Mouse (Mus musculus) neural tube, embryonic 12.5 days (tissue): ENCODE results near the gene Gna11. TPM values are rescaled to one million over a fixed set of nuclear protein-coding genes. Genes with fewer than 3 reads are reported as not detected.

Source experiments
- ATAC-seq: fragments of 200-750 bp; cut with Nextera tagmentation; 2 replicates; pipeline ENCODE4 v1.8.0; 2017; ENCODE audit warnings: low read depth, mild to moderate bottlenecking, moderate TSS enrichment, moderate library complexity; ENCODE audit not compliant: low FRiP score
- H3K27ac ChIP-seq: fragments of 300-500 bp; sonication (generic); 2 replicates; pipeline ENCODE4 v1.5.1; 2016
- H3K27me3 ChIP-seq: fragments of 300-500 bp; sonication (generic); replicated peaks from 2 replicates; pipeline ENCODE4 v1.6.1; 2016; ENCODE audit warnings: mild to moderate bottlenecking
- H3K36me3 ChIP-seq: fragments of 300-500 bp; sonication (generic); 2 replicates; pipeline ENCODE4 v1.6.1; 2016; ENCODE audit warnings: mild to moderate bottlenecking
- H3K4me1 ChIP-seq: fragments of 300-500 bp; sonication (generic); 2 replicates; pipeline ENCODE4 v1.6.1; 2016
- H3K4me2 ChIP-seq: fragments of 300-500 bp; sonication (generic); replicated peaks from 2 replicates; pipeline ENCODE4 v1.6.1; 2016; ENCODE audit warnings: mild to moderate bottlenecking
- H3K4me3 ChIP-seq: fragments of 300-500 bp; sonication (generic); 2 replicates; pipeline ENCODE4 v1.5.1; 2016
- H3K9ac ChIP-seq: fragments of 300-500 bp; sonication (generic); 2 replicates; pipeline ENCODE4 v1.6.1; 2016; ENCODE audit warnings: mild to moderate bottlenecking
- H3K9me3 ChIP-seq: fragments of 300-500 bp; sonication (generic); 2 replicates; pipeline ENCODE4 v1.6.1; 2016; ENCODE audit warnings: mild to moderate bottlenecking
- WGBS: fragments of 180-500 bp; shearing (Covaris S2); methylation state at CpG from one replicate; pipeline ENCODE4 v1.1.7; 2016; 5-methylcytosine and 5-hydroxymethylcytosine counted together
- polyA plus RNA-seq: library from polyadenylated mRNA; unstranded; fragments of >200 nt; fragmentation: Nextera tagmentation; extraction: Ambion mirVana; gene quantifications from 2 replicates; pipeline ENCODE4 v1.2.1, GENCODE M21; 2016

Gene Gna11
- polyA plus RNA-seq, 1 experiment from 2014 or later: 77.6 TPM

DNA sequence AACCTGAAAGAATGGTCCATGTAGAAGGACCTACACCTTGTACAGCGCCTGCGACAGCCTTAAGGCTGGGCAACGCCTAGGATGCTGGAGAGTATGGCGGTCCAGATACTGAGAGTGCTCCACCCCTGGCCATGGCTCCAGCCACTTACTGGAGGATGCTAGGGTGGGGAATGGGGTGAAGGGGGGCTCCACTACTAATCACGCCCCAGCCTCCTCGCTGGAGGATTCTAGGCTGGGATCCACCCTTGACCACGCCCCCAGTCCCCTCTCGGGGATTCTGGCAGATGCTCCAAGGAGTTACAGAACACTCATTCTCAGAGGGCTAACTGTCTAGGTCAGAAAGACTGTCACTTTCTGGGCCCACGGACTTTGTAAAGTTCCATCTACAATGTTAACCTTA is 28.0 kb upstream of the Gna11 start:
- peaks cover 61% of the 10 kb centered on the region for H3K4me1 ChIP-seq
- H3K4me2 ChIP-seq: peak overlapping the region; percentile 71; the same call in 1 of the 2 replicates
- no peaks in the 10 kb centered on the region for H3K36me3 ChIP-seq
- no peak overlapping the region for H3K9ac ChIP-seq
- H3K27ac ChIP-seq: no peak overlapping the region
- no peaks in the 10 kb centered on the region for H3K9me3 ChIP-seq
- no peak for ATAC-seq
- WGBS: 7% methylated on average over 9 of the region's 9 CpGs
- peaks cover 56% of the 10 kb centered on the region for H3K27me3 ChIP-seq
- no peak overlapping the region; the same call in 1 of the 2 replicates for H3K4me3 ChIP-seq

DNA sequence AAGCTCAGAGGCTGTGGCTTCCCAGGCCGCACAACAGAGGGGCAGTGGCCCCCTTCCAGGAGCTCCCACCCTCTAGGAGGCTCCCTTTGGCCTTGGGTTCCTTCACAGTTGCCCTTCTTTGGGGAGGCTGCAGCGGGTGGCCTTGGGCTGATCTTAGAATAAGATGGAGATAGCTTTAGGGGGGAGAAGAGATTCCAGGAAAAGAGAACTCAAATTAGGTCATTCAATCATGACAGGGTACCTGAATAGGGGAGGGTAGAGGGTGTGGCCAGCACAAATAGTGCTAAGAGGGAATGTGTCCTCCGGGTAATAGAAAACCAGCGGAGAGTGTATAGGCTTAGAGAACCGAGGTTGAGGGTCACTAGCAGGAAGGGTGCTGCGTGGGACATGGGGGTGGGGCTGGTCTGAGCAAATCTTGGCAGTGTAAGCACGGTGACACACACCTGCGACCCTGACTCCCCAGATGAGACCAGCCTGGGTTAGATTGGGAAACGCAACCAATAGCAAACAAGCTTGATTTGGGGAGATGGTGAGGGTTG is 27.2 kb upstream of the Gna11 start:
- Histone ChIP-seq H3K4me2 (peak overlapping the region; percentile 71), H3K4me3 (no peak overlapping the region), H3K27me3 (peaks cover 57% of the 10 kb centered on the region), H3K9ac (0 out of 2 replicates have a peak overlapping the region, but pooled peaks have one; percentile 35), H3K27ac (0 out of 2 replicates have a peak overlapping the region, but pooled peaks have one; percentile 8), H3K4me1 (peaks cover 61% of the 10 kb centered on the region), H3K9me3 (no peaks in the 10 kb centered on the region), H3K36me3 (no peaks in the 10 kb centered on the region)
- under 1% methylated on average over 9 of the region's 9 CpGs for WGBS
- no peak for ATAC-seq

DNA sequence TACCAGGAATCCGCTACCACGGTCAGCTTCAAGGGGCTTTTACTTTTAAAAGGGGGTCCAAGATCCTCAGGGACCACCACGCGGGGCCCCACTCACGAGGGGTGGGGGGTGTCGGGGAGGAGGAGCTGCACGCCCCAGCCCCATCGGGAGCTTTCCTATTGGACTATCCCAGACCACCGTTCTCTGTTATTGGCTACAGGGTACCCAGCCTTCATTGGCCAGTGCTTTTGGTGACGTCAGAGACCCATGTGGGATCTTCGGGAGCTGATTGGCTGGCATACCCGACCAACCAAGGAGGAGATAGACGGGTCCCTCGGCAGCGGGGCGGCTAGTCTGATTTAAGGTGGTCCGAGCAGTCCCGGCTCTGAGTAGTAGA is 26.5 kb upstream of the Gna11 start:
- H3K4me1 ChIP-seq: peaks cover 61% of the 10 kb centered on the region
- H3K36me3 ChIP-seq: peaks cover under 1% of the 10 kb centered on the region; the same call in 1 of the 2 replicates
- 0 out of 2 replicates have a peak overlapping the region, but pooled peaks have one; percentile 20 for H3K27ac ChIP-seq
- peak overlapping the region; percentile 71 for H3K4me2 ChIP-seq
- H3K9me3 ChIP-seq: no peaks in the 10 kb centered on the region
- ATAC-seq: peak; percentile 90
- H3K9ac ChIP-seq: 0 out of 2 replicates have a peak overlapping the region, but pooled peaks have one; percentile 35
- peak overlapping the region; percentile 33 for H3K4me3 ChIP-seq
- peaks cover 57% of the 10 kb centered on the region for H3K27me3 ChIP-seq
- WGBS: under 1% methylated on average over 18 of the region's 18 CpGs

DNA sequence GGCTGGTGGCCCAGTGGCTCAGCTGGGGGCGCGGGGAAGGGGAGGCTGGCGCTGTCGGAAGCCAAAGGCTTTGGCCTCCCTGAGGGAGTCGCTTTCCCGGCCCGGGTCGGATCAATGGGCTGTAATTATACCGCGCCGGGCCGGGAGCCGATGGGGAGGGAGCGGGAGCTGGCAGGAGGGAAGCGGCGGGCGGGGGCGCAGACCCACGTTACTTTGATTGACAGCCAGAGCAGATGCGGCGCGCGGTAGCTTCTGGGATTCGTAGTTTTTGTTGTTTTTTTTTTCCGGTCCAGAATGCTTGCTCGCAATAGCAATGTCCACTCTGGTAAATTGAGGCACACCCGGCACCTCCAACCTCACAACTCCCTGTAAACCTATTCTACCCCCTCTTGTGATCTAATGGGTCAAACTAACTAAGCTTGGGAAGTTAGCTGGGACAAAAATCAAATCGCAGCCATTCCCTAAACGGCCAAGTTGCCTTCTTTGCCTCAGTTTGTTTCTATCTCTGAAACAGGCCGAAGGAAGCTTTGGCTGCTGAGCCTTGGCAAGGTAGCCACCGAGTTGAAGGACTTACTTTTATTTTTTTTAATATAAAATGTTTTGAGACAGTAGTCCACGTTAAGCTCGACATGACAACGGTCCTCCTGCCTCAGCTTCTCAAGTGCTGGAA is 26.0 kb upstream of the Gna11 start:
- Histone ChIP-seq H3K27ac (peak overlapping the region; percentile 43; the same call in 1 of the 2 replicates), H3K9ac (no peak overlapping the region), H3K4me3 (peak overlapping the region; percentile 33), H3K4me2 (peak overlapping the region; percentile 71), H3K36me3 (peaks cover 6% of the 10 kb centered on the region; the same call in 1 of the 2 replicates), H3K27me3 (peaks cover 57% of the 10 kb centered on the region), H3K4me1 (peaks cover 59% of the 10 kb centered on the region), H3K9me3 (no peaks in the 10 kb centered on the region)
- WGBS: under 1% methylated on average over 33 of the region's 34 CpGs
- ATAC-seq: peak; percentile 70

DNA sequence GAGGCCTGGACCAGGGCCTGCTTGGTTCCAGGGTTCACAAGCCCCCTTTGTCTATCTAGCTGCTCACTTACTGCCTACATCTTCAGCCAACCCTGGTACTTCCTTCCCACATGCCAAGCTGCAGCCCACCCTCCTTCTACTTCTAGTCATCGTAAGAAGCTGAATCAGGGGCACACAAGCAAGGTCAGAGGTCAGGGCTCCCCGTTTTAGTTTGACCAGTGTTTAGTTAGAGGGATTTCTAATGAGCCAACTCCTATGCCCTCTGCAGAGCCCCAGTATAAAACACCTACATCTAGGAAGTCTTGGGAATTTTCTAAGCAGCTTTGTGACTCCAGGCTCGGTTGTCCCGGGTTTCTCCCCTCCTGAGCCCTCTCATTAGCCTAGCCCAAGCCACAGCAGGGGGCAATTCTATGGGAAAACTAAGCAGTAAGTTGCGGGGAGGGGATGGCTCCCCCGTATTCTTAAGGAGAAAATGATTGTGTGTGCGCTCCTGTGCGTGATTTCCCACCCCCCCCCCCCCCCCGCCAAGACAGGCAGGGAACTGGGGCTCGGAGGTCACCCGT is 25.3 kb upstream of the Gna11 start:
- WGBS: under 1% methylated on average over 11 of the region's 11 CpGs
- H3K27me3 ChIP-seq: peaks cover 57% of the 10 kb centered on the region
- peaks cover 12% of the 10 kb centered on the region for H3K36me3 ChIP-seq
- H3K4me2 ChIP-seq: peak overlapping the region; percentile 71
- peak overlapping the region; percentile 16; the same call in 1 of the 2 replicates for H3K4me3 ChIP-seq
- ATAC-seq: peak; percentile 27
- H3K9me3 ChIP-seq: no peaks in the 10 kb centered on the region
- peaks cover 53% of the 10 kb centered on the region for H3K4me1 ChIP-seq
- peak overlapping the region; percentile 43; the same call in 1 of the 2 replicates for H3K27ac ChIP-seq
- H3K9ac ChIP-seq: no peak overlapping the region

DNA sequence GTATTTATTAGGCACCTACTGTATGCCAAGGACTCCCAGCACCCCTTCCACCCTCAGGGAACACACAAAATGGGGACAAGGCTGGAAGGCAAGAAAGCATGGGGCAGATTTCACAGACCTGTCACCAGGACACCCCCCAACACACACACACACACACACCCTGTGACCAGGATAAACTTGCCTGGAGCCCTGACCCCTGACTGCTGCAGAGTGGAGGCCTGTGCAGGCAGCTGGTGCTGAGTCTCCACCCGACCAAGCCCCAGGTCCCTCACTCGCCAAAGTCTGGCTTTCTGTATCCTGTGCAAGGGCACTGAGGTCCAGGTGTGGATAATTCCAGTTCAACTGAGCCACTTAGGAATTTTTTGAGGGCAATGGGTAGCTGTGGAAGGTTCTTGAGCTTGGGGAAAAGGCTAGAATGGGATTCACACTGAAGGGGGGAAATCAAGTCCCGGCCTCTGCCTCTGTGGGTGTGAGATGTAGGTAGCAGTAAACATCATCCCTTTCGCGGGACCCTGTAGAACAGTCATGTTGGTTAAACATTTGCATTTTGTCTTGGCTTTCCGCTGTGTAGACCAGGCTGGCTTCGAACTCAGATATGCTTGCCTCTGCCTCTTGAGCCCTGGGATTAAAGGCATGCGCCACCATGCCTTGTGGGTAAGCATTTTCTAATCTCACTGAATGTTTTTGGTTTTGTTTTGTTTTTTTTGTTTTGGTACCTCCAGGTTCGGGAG is 24.7 kb upstream of the Gna11 start:
- Histone ChIP-seq H3K4me2 (no peak overlapping the region; the same call in 1 of the 2 replicates), H3K36me3 (peaks cover 18% of the 10 kb centered on the region), H3K9ac (no peak overlapping the region), H3K27ac (no peak overlapping the region), H3K4me3 (no peak overlapping the region), H3K9me3 (no peaks in the 10 kb centered on the region), H3K27me3 (peaks cover 58% of the 10 kb centered on the region), H3K4me1 (peaks cover 47% of the 10 kb centered on the region)
- ATAC-seq: no peak
- 50% methylated on average over 9 of the region's 9 CpGs for WGBS

DNA sequence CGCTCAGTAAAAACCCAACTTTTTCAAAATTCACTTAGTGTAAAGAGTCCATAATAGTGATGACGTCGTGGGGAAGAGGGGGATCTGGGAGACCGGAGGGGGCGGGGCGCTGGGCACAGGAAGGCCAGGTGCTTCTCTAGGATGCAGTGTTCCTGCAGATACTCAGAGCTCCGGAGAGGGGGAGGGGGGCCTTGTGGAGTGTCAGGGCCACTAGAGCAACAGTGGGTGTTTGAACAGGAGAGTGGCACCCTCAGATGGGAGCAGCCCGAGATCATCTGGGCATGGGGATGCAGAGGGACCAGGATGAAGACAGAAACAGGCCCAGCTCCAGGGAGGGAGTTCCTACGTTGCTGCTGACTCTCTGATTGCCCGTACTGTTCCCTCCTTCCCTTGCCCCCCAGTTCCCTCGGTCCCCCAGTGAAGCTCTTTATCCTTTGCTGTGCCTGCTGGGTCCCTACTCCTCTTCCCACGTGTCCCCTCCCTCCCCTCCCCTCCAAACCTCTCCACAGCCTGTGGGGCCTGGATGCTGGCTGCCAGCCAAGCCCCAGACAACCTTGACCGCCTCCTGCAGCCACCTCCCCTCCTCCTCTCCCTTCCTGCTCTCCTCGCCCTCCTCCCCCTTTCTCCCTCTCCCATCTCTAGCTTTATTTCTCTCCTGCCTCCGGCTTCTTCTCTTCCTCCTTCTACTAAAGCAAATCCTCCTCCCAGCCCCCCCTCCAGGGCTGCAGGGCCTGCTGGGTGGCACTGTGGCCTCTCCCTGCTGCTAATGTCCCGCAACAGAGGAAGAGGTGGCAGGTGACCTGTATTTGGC is 23.6 kb upstream of the Gna11 start:
- H3K27ac ChIP-seq: peak overlapping the region; percentile 20; the same call in 1 of the 2 replicates
- peak; percentile 2; the same call in 1 of the 2 replicates for ATAC-seq
- no peak overlapping the region for H3K9ac ChIP-seq
- no peak overlapping the region for H3K4me3 ChIP-seq
- peaks cover 54% of the 10 kb centered on the region for H3K4me1 ChIP-seq
- H3K27me3 ChIP-seq: peaks cover 58% of the 10 kb centered on the region
- peak overlapping the region; percentile 46 for H3K4me2 ChIP-seq
- WGBS: 11% methylated on average over 16 of the region's 16 CpGs
- no peaks in the 10 kb centered on the region for H3K9me3 ChIP-seq
- peaks cover 25% of the 10 kb centered on the region for H3K36me3 ChIP-seq

DNA sequence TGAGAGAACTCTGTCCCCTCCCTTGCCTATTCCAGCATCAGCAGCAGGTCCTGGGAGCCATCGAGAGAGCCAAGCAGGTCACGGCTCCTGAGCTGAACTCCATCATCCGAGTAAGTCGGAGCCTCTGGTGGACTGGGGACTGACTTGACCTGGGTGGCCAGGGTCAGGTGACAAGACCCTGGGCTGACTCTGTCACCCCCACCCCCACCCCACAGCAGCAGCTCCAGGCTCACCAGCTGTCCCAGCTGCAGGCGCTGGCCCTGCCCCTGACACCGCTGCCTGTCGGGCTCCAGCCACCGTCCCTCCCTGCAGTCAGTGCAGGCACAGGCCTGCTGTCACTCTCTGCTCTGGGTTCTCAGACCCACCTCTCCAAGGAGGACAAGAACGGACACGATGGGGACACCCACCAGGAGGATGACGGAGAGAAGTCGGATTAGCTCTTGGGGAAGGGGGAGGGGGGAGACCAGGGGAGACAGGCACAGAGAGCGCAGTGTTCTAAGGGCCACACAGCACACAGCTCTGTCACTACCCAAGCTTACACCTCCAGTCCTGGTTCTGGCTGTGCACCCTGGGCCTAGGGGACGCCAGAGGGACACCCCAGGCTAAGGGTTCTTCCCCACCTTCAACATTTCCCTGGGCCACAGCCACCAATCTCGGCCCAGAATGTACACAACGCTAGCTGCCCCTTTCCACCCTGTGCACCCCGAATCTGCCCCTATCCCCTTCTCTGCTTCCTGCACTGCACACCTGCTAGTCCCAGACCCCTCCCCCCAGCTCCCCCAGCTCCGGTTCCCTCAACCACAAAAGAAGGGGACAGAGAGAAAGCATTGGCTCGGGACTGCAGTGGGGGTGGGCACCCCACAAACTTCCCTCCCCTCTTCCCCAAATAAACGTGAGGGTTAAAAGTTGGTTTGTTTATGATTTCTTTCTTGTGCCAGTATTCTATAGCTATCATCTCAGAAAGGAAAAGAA is 20.6 kb upstream of the Gna11 start:
- Histone ChIP-seq H3K4me3 (no peak overlapping the region; the same call in 1 of the 2 replicates), H3K27ac (no peak overlapping the region), H3K9me3 (no peaks in the 10 kb centered on the region), H3K27me3 (peaks cover 40% of the 10 kb centered on the region), H3K36me3 (peaks cover 35% of the 10 kb centered on the region), H3K4me1 (peaks cover 57% of the 10 kb centered on the region), H3K9ac (no peak overlapping the region), H3K4me2 (no peak overlapping the region)
- ATAC-seq: no peak
- WGBS: 38% methylated on average over 20 of the region's 20 CpGs

DNA sequence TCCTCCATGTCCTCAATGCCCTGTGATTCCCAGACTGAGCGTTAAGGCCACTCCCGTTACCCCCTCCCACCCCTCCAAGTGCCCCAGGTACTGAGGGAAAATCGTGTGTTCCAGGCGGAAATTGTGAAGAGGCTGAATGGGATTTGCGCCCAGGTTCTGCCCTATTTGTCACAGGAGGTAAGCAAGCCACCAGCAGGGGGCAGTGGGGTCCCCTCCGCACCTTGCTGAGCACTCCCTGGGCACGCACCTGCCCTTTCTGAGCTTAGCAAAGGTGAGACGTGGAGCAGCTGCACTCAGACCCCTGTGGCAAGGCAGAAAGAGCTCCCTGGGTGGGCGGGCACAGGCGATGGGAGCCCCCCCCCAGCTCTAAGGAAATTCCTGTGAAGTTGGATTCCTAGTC is 19.7 kb upstream of the Gna11 start:
- Histone ChIP-seq H3K27me3 (peaks cover 40% of the 10 kb centered on the region), H3K9ac (0 out of 2 replicates have a peak overlapping the region, but pooled peaks have one; percentile 35), H3K4me1 (peaks cover 57% of the 10 kb centered on the region), H3K4me2 (no peak overlapping the region; the same call in 1 of the 2 replicates), H3K27ac (no peak overlapping the region), H3K9me3 (no peaks in the 10 kb centered on the region), H3K4me3 (no peak overlapping the region), H3K36me3 (peaks cover 35% of the 10 kb centered on the region)
- WGBS: 20% methylated on average over 10 of the region's 10 CpGs
- no peak for ATAC-seq

DNA sequence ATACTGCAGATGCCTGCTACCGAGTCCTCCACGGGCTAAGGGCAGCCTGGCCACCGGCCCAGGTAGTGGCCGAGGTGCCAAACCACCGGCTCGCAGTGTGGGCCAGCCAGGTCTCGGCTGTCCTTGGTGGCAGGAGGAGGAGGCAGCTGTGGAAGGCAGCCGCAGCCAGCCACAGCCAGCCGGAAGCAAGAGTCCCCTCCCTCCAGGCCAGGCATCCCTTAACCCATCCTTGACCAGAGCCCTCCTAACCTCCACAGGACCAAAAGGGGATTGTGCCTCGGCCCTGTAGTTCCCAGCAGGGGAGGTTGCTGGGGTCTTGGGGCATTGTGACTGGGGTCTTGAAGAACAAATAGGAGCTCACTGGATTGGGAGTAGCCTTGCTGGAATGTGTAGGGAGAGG is 19.2 kb upstream of the Gna11 start:
- no peak overlapping the region for H3K27ac ChIP-seq
- peak overlapping the region; percentile 48 for H3K4me2 ChIP-seq
- peak overlapping the region; percentile 15; the same call in 1 of the 2 replicates for H3K4me3 ChIP-seq
- no peak for ATAC-seq
- H3K36me3 ChIP-seq: peaks cover 35% of the 10 kb centered on the region
- no peaks in the 10 kb centered on the region for H3K9me3 ChIP-seq
- WGBS: 6% methylated on average over 10 of the region's 10 CpGs
- H3K27me3 ChIP-seq: peaks cover 40% of the 10 kb centered on the region
- peaks cover 53% of the 10 kb centered on the region for H3K4me1 ChIP-seq
- H3K9ac ChIP-seq: 0 out of 2 replicates have a peak overlapping the region, but pooled peaks have one; percentile 35
